Mouse (Mus musculus): ENCODE data around the gene Hist1h3i.
"Not testable (repeated sequence)": the region's sequence is repeated elsewhere in the genome, so short reads cannot be mapped to it uniquely, and the experiment has no call there.

Hist1h3i gene

GRCm38 (mm10) chr13:21783255-21783617 is at the start of gene Hist1h3i:
TSS of gene Hist1h3i (minus strand) at chr13:21783370.
- DNase-seq: peak; percentile 92

GRCm38 (mm10) chr13:21831418-21832394 is 48.5 kb upstream of the Hist1h3i start, which contains the start of gene Hist1h4n:
TSS of gene Hist1h4n (minus strand) at chr13:21832196.
- peak; percentile 47 for DNase-seq

GRCm38 (mm10) chr13:21830344-21830743 is 47.2 kb upstream of the Hist1h3i start:
- DNase-seq: no peak

GRCm38 (mm10) chr13:21828511-21828910 is 45.3 kb upstream of the Hist1h3i start:
- DNase-seq: no peak

GRCm38 (mm10) chr13:21820082-21820890 is 37.1 kb upstream of the Hist1h3i start:
- DNase-seq: not testable (repeated sequence)

- DNase-seq: not testable (repeated sequence)
Observed at GRCm38 (mm10) chr13:21812092-21812491, 28.9 kb upstream of the Hist1h3i start.

GRCm38 (mm10) chr13:21811539-21811938 is 28.4 kb upstream of the Hist1h3i start, which contains the start of gene Hist1h4m:
TSS of gene Hist1h4m (plus strand) at chr13:21811746.
- DNase-seq: peak; percentile 38

GRCm38 (mm10) chr13:21811074-21811473 is 27.9 kb upstream of the Hist1h3i start:
- DNase-seq: not testable (repeated sequence)

GRCm38 (mm10) chr13:21810073-21810472 is 26.9 kb upstream of the Hist1h3i start, which contains the start of the genes Hist1h2bq and Hist1h2ao:
TSS of gene Hist1h2bq (minus strand) at chr13:21810197.
TSS of gene Hist1h2ao (plus strand) at chr13:21810465.
- not testable (repeated sequence) for DNase-seq

- not testable (repeated sequence) for DNase-seq
Observed at GRCm38 (mm10) chr13:21803058-21803457, 19.9 kb upstream of the Hist1h3i start.

GRCm38 (mm10) chr13:21797163-21797562 is 14.0 kb upstream of the Hist1h3i start:
- not testable (repeated sequence) for DNase-seq

- no peak for DNase-seq
Observed at GRCm38 (mm10) chr13:21795584-21795983, 12.4 kb upstream of the Hist1h3i start.

- no peak for DNase-seq
Observed at GRCm38 (mm10) chr13:21790601-21791283, 7.6 kb upstream of the Hist1h3i start.

GRCm38 (mm10) chr13:21789925-21790324 is 6.8 kb upstream of the Hist1h3i start:
- DNase-seq: no peak

- DNase-seq: peak; percentile 46
Observed at GRCm38 (mm10) chr13:21787760-21788593, 4.8 kb upstream of the Hist1h3i start.

GRCm38 (mm10) chr13:21786899-21787629 is 3.9 kb upstream of the Hist1h3i start, which contains the start of the genes Hist1h2an and Hist1h2bp:
TSS of gene Hist1h2an (minus strand) at chr13:21787218.
TSS of gene Hist1h2bp (plus strand) at chr13:21787461.
- peak; percentile 98 for DNase-seq

- DNase-seq: peak; percentile 34
Observed at GRCm38 (mm10) chr13:21786189-21786898, 3.2 kb upstream of the Hist1h3i start.

GRCm38 (mm10) chr13:21784311-21784710 is 1.1 kb upstream of the Hist1h3i start:
- no peak for DNase-seq

- peak; percentile 62 for DNase-seq
Observed at GRCm38 (mm10) chr13:21783734-21784161, 578 bp upstream of the Hist1h3i start.

Data from cerebellum, adult 9-10 months (tissue).